Mouse (Mus musculus) heart, embryonic 14.5 days (tissue): ENCODE measurements at regions not wholly inside any gene's neighbourhood (a gene's known extent, or its start where the extent isn't known, plus 50 kb on each side); places are given as distances from the start of the nearest gene placed in this dataset.
A peak's percentile ranks its signal among the peaks of the same experiment; 100 is the strongest.

Source experiments
- ATAC-seq: fragments of 200-750 bp; cut with Nextera tagmentation; 2 replicates; pipeline ENCODE4 v1.8.0; 2017; ENCODE audit warnings: low read depth, moderate TSS enrichment; ENCODE audit not compliant: insufficient number of reproducible peaks, insufficient read depth, low FRiP score
- H3K27ac ChIP-seq, 2 experiments: fragments of 200-500 bp in 1 of 2; fragments of 300-500 bp in 1 of 2; sonication (generic) in 1 of 2; replicated peaks in 1 of 2; 2 replicates each; pipeline ENCODE4 v1.5.1; 2012 to 2014; ENCODE audit warnings: low read depth in 2 of 2, low read length in 2 of 2, control low read depth in 1 of 2, mild to moderate bottlenecking in 1 of 2, mixed read lengths in 1 of 2; ENCODE audit not compliant: control insufficient read depth in 1 of 2, insufficient read depth in 1 of 2
- H3K27me3 ChIP-seq: fragments of 300-500 bp; sonication (generic); 2 replicates; pipeline ENCODE4 v1.6.1; 2014; ENCODE audit warnings: mild to moderate bottlenecking, low read length, control low read depth; ENCODE audit not compliant: control insufficient read depth, insufficient read depth
- H3K36me3 ChIP-seq: fragments of 300-500 bp; sonication (generic); 2 replicates; pipeline ENCODE4 v1.6.1; 2014; ENCODE audit warnings: mild to moderate bottlenecking, control low read depth, low read length, mixed read lengths; ENCODE audit not compliant: control insufficient read depth, insufficient read depth
- H3K4me1 ChIP-seq, 2 experiments: fragments of 200-500 bp in 1 of 2; fragments of 300-500 bp in 1 of 2; sonication (generic) in 1 of 2; 2 replicates each; pipeline ENCODE4 v1.6.1; 2012 to 2014; ENCODE audit warnings: low read length in 2 of 2, control low read depth in 1 of 2, mixed read lengths in 1 of 2; ENCODE audit not compliant: control insufficient read depth in 2 of 2, insufficient read depth in 2 of 2
- H3K4me2 ChIP-seq: fragments of 300-500 bp; sonication (generic); 2 replicates; pipeline ENCODE4 v1.6.1; 2014; ENCODE audit warnings: mild to moderate bottlenecking, low read length
- H3K4me3 ChIP-seq, 2 experiments: fragments of 200-500 bp in 1 of 2; fragments of 300-500 bp in 1 of 2; sonication (generic) in 1 of 2; 2 replicates each; pipeline ENCODE4 v1.5.1; 2012 to 2014; ENCODE audit warnings: low read length in 2 of 2, mild to moderate bottlenecking in 2 of 2, control low read depth in 1 of 2, low read depth in 1 of 2, moderate library complexity in 1 of 2; ENCODE audit not compliant: control insufficient read depth in 1 of 2, insufficient read depth in 1 of 2
- H3K9ac ChIP-seq: fragments of 300-500 bp; sonication (generic); 2 replicates; pipeline ENCODE4 v1.6.1; 2014; ENCODE audit warnings: mild to moderate bottlenecking, low read length
- H3K9me3 ChIP-seq: fragments of 300-500 bp; sonication (generic); 2 replicates; pipeline ENCODE4 v1.6.1; 2016; ENCODE audit warnings: low read length, control low read depth; ENCODE audit not compliant: control insufficient read depth
- WGBS: fragments of 180-500 bp; shearing (Covaris S2); extraction: QIAGEN DNeasy Blood & Tissue Kit; methylation state at CpG from one replicate; pipeline ENCODE4 v1.1.7; 2014; 5-methylcytosine and 5-hydroxymethylcytosine counted together

GRCm38 (mm10) chr5:74143994-74144393 lies 51.1 kb upstream of the Rasl11b start:
- Histone ChIP-seq H3K4me2 (no peak overlapping the region), H3K9me3 (no peaks in the 10 kb centered on the region), H3K4me3 (no peak overlapping the region), H3K27me3 (no peaks in the 10 kb centered on the region), H3K36me3 (no peaks in the 10 kb centered on the region), H3K27ac (peak overlapping the region; percentile 36 to 65; a peak in 2 of 4 replicates), H3K9ac (no peak overlapping the region), H3K4me1 (peaks cover 21 to 47% of the 10 kb centered on the region in 2 experiments)
- WGBS, result 58% methylated on average over 4 of the region's 4 CpGs
- ATAC-seq, result no peak

GRCm38 (mm10) chr5:74144765-74145164 lies 50.3 kb upstream of the Rasl11b start:
- Histone ChIP-seq H3K4me3 (no peak overlapping the region), H3K4me1 (peaks cover 25 to 48% of the 10 kb centered on the region in 2 experiments), H3K9ac (no peak overlapping the region), H3K9me3 (no peaks in the 10 kb centered on the region), H3K27me3 (no peaks in the 10 kb centered on the region), H3K36me3 (no peaks in the 10 kb centered on the region), H3K27ac (peak overlapping the region; percentile 49 to 65), H3K4me2 (no peak overlapping the region)
- WGBS, result 23% methylated on average over 5 of the region's 5 CpGs
- no peak for ATAC-seq
